Mouse (Mus musculus) bone marrow macrophage, adult 2 months (primary cell): ENCODE measurements around the gene Atp2b1.

Experiments used
- CTCF ChIP-seq: IDR thresholded peaks from 2 replicates; pipeline ENCODE4 v1.5.1; 2012; ENCODE audit warnings: low read depth, mild to moderate bottlenecking, low read length, moderate library complexity
- POLR2A ChIP-seq: IDR thresholded peaks from 2 replicates; pipeline ENCODE4 v1.6.1; 2012; ENCODE audit warnings: mild to moderate bottlenecking, low read depth, low read length, borderline replicate concordance

DNA sequence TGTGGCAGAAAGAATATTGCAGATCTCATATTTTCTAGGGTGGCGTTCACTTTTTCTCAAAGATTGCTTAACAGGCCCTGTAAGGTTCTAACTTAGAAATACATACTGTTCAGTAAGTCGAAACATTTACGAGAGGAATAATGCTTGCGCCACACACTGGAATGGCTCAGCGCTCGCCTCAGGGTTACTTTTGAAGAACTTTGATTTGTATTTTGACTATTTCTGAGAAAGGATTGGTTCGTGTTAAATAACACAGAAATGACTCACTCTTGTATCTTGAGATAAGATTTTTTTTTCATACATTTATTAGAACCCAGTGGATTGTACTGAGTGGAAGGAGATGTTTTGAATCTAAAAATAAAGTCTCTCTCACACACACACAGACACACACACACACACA is 135.9 kb downstream of the Atp2b1 start:
- TF ChIP-seq CTCF, result no peak
- no peak for TF ChIP-seq POLR2A
